Mouse (Mus musculus) adrenal gland, postnatal 10 days (tissue): ENCODE measurements at regions not wholly inside any gene's neighbourhood (a gene's known extent, or its start where the extent isn't known, plus 50 kb on each side); places are given as distances from the start of the nearest gene placed in this dataset.
A peak's percentile ranks its signal among the peaks of the same experiment; 100 is the strongest.
"Not testable (repeated sequence)": the region's sequence is repeated elsewhere in the genome, so short reads cannot be mapped to it uniquely, and the experiment has no call there.

ENCODE experiments used
- DNase-seq: peaks from one replicate; pipeline ENCODE4 v3.0.0; 2021; ENCODE audit warnings: mixed read lengths

DNA sequence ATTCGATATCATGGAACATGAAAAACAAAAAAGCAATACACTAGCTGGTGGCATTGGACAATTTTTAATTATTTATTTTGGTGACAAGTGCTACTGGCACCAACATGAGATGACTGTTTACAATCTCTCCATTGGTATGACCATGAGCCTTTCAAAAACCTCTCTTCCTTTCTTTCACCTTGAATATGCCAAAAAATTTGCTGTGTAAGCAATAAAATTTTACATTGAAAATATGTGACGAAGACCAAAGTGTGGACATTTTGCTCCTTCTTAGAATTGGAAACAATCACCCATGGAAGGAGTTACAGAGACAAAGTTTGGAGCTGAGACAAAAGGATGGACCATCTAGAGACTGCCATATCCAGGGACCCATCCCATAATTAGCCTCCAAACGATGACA, 83.4 kb upstream of the Gm49339 start:
- DNase-seq = not testable (repeated sequence)

DNA sequence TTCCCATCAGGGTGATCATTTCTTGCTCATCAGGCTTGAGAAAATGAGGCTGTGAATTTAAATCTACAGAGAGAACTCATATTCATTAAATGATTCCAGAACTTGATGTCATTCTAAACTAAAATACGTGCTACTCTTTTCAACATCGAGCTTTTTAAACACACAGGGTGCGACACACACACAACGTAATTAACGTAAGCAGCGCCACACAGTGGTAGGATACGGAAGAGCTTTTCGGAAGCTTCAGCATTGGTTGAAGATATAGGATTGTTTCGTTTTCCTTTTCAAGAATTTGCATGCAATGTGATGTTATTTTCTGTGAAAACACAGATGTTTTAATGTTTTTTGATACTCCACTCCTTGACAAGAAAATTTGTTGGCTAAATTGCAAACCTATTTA, 75.3 kb upstream of the Gm49339 start:
- peak; percentile 62 for DNase-seq

DNA sequence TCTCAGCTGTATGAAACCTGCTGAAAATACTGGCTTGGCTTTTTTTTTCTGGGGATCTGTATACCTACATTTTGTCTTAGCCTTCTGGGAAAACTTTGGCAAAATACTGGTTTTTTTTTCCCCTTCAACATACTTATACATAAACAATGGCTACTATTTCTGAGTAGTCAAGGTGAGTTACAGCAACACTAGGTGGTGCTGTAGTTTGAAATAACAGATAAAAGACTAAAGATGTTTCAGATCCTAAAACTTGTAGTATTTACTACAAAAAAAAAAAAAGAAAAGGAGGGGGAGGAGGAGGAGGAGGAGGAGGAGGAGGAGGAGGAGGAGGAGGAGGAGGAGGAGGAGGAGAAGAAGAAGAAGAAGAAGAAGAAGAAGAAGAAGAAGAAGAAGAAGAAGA, 67.6 kb upstream of the Gm49339 start:
- no peak for DNase-seq

DNA sequence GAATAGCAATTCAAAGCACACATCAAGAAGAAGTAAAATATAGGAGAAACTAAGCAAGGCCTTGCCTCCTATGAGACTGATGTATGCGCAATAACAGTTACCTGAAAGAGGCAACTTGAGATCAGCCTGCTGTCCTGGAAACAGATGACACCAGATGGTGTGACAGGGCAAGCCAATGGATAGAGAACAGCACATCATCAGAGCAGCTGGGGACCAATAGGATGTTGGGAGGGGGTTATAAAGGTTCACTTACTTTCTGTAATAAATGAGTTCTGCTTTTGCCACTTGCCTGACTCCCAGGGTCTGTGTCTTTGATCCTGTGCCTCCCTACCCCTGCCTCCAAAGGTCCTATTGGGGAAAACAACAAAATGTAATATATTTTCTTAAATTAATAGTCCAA, 65.9 kb upstream of the Gm49339 start:
- no peak for DNase-seq

DNA sequence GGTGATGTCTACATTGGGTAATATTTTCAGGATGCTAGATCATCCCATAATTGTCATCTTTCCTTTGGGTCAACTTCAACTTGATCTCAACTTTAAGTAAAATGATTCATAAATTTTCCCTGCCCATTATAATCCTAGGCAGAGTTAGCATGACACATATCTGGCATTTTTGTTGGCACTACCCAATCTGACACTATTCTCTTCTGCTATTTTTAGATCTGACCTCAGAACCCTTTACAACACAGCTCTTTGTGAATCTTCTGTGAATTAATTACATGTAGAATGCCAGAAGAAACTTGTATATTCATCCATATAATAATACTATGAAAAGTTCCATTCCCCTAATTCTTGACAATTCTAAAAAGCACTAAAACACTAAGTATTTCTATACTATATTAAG, 63.7 kb upstream of the Gm49339 start:
- DNase-seq = no peak

DNA sequence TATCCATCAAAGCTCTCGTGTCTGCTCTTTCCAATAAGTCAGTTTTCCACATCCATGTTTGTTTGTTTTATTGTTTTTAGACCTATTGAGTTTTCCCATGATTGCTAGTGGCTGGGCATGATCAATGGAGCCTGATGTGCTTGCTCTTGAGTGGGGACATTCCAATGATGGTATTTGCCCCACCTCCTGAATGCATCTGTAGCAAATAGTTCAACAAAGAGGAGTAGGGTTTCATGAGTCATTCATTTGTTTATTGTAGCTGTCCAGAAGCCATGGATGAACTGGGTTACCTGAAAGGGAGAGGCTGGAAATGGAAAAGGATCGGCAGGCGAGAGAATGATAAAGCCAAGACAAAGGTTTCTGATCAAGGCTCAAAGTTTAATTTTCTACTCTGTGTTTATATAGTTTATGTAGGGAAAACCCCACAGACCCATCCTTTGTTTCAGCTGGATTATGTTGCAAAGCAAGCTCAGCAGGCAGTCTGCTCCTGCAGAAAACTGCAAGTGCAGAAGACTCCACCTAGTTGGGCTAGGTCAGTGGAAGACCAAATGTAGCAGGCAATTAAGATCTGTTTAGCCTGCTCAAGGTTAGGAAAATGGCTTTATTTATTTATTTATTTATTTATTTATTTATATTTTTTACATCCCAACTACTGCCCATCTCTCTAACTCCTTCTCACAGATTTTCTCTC, 63.0 kb upstream of the Gm49339 start:
- no peak for DNase-seq

DNA sequence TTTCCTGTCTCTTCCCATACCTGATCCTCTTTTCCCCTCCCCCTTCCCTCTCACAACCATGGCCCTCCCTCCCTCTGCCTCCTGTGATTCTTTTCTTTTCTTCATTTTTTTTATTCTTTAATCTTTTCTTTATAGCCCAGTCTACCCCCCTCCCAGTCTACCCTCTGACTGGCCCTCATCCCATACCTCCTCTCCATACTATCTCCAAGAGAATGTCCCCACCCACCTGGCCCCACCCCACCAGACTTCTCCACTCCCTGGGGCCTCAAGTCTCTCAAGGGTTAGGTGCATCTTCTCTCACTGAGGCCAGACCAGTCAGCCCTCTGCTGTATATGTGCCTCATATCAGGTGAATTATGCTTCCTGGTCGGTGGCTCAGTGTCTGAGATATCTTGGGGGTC, 61.9 kb upstream of the Gm49339 start:
- DNase-seq = no peak

DNA sequence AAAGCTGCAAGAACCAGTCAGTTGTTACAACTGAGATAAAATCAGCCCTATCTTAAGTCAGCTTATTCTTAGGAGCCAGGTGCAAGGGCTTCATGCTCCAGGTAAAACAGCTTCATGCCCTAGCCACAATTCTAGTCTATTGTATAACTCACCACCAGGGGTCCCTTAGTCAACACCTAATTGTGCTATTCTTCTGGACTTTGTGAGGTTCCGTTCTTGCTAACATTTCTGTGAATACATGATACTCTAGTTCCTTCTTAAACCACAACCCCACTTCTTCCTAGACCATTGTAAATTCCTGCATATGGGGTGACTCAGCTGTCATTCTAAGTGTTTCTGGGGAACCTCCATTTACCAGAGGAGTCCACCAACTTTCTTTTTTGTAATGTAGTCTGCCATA, 57.9 kb upstream of the Gm49339 start:
- DNase-seq = no peak
